Mouse (Mus musculus): Measurements from ENCODE around the gene Slc35f3.
A peak's percentile ranks its signal among the peaks of the same experiment; 100 is the strongest.

Slc35f3 gene

GRCm38 (mm10) chr8:126422174-126422919, 124.0 kb downstream of the Slc35f3 start, which contains the start of gene Coa6:
TSS of gene Coa6 (plus strand) at chr8:126422515.
- peak; percentile 98 for DNase-seq

DNA sequence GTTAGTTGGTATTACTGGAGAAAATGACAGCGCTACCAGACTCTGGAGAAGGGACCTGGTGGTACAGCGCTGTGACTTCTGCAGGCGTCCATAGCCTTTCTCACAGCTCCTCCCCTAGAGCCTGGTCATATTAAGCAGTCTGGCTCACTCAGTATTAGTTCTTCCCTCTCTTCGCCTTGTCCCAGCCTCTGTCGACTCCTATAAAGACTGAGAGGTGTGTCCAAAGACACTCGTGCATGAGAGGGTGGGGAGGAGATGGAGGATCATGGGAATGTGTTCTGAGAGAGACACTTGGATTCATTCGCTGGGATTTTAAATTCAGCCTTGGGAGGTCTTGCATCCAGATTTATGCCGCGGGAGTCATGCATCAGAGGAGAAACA, 124.6 kb downstream of the Slc35f3 start:
- peak; percentile 9 for DNase-seq

GRCm38 (mm10) chr8:126424163-126424562, 125.8 kb downstream of the Slc35f3 start:
- DNase-seq, result no peak

- no peak for DNase-seq
These were observed 126.6 kb downstream of the Slc35f3 start for GRCm38 (mm10) chr8:126424946-126425345.

DNA sequence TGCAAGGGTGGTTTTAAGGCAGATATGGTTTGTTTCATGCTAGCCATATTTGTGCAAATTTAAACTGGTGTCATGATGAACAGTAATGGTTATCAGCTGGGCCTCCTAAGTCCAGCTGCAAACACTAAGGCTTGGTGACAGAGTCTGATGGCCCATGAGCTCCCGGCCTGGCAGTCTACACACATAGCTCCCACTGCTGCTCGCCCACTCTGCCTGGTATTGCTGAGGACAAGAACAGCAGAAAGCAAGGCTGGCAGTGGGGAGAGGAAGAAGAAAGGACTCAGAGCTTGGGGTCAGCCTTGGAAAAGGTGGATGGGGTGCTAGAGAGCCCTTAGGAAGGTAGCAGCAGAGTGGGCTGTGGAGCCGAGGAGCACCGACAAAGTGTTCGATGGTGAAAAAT, 131.3 kb downstream of the Slc35f3 start:
- no peak for DNase-seq

GRCm38 (mm10) chr8:126433827-126434226, 135.5 kb downstream of the Slc35f3 start:
- DNase-seq, result peak; percentile 21

DNA sequence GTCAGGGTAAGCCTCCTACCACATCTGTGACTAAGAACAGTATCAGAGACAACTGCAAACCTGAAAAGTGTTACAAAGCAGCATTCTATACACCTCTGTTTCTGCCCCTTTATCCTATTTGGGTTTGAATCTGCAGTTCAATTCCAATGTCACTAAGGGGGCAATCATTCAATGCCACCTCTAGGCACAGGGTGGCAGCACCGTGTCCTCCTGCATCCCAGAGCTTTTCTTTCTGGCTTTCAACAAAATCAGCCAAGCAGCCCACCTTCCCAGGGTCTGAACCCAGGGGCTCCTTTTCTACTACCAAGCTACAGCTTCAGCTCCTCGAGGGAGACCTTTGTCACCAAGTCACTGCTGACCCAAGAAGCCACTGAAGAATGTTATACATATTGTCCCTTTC, 140.6 kb downstream of the Slc35f3 start:
- DNase-seq, result peak; percentile 7

Measured in embryo, embryonic 11 days (tissue).